Mouse (Mus musculus) neutrophil, adult 5-6 weeks (primary cell): ENCODE measurements at regions not wholly inside any gene's neighbourhood (a gene's known extent, or its start where the extent isn't known, plus 50 kb on each side); places are given as distances from the start of the nearest gene placed in this dataset.

ENCODE experiments used
- ATAC-seq: fragments of 151-379, 151-347 bp; 2 replicates; pipeline ENCODE4 v1.8.0; 2017; ENCODE audit warnings: mild to moderate bottlenecking, moderate TSS enrichment; ENCODE audit not compliant: insufficient number of reproducible peaks, poor library complexity, low FRiP score, severe bottlenecking; ENCODE audit errors: extremely low read depth

GRCm38 (mm10) chr10:125693505-125693904 lies 272.5 kb upstream of the Lrig3 start:
- ATAC-seq: no peak

DNA sequence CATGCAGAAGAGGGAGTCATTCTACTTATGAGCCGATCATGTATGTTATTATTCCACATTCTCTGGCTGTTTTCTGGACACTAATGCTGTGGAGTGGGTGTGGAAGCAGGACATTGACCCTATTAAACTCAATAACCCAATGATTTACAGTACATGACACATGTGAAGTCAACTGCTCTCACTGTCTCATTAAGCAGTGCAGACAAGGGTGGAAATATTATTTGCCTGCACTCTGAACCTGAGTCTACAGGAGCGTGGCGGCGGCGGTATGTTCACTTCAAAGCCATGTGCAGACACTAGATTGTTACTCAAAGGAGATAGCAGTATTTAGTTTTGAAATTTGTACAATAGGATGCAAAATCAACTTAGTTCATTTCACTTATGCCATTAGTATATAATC lies 269.8 kb upstream of the Lrig3 start:
- no peak for ATAC-seq

GRCm38 (mm10) chr10:125725077-125725680 lies 240.8 kb upstream of the Lrig3 start:
- ATAC-seq: peak; percentile 48; the same call in 1 of the 2 replicates

DNA sequence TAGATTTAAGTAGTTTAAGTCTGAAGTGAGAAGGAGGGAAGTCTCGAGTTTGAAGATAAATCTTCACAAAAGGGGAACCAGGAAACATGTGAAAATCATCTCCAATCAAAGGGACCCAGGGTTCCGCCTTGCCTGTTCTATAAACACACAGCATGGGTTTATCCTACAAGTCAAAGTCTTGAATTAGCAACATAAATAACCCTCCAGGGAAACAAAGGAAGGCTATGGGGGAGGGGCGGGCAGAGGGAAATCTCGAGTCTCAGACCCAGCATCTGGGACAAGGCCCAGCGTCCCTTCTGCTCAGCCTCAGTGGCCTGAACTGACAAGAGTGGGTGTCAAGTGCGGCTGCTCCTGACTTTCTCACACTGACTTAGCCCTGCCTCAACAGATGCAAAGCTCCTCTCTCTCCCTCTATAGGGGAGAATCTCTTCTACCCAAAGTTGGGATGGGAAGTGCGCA lies 240.3 kb upstream of the Lrig3 start:
- no peak for ATAC-seq

- no peak for ATAC-seq
These were observed 239.4 kb upstream of the Lrig3 start for GRCm38 (mm10) chr10:125726546-125726945.

GRCm38 (mm10) chr10:125735744-125736494 lies 230.0 kb upstream of the Lrig3 start:
- 0 out of 2 replicates have a peak, but pooled peaks have one; percentile 26 for ATAC-seq

DNA sequence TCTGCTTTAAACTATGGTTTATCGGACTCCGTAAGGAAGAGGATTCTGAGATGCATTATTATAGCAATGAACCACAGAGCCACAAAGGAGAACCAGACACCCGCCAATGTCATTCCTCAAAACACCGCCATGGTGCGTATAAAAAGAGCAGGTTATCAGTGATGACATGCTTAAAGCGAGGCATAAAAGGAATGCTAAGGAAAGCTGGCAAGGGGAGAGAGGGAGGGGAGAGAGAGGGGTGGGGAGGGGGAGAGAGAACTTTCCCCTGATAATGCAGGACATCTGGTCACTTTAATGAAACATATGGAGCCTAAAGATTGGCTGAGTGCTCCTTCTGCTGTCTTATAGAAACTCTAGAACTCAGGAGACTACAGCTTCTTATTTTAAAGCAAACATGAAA lies 222.8 kb upstream of the Lrig3 start:
- no peak for ATAC-seq

- ATAC-seq: 0 out of 2 replicates have a peak, but pooled peaks have one; percentile 13
These were observed 216.9 kb upstream of the Lrig3 start for GRCm38 (mm10) chr10:125749031-125749585.

DNA sequence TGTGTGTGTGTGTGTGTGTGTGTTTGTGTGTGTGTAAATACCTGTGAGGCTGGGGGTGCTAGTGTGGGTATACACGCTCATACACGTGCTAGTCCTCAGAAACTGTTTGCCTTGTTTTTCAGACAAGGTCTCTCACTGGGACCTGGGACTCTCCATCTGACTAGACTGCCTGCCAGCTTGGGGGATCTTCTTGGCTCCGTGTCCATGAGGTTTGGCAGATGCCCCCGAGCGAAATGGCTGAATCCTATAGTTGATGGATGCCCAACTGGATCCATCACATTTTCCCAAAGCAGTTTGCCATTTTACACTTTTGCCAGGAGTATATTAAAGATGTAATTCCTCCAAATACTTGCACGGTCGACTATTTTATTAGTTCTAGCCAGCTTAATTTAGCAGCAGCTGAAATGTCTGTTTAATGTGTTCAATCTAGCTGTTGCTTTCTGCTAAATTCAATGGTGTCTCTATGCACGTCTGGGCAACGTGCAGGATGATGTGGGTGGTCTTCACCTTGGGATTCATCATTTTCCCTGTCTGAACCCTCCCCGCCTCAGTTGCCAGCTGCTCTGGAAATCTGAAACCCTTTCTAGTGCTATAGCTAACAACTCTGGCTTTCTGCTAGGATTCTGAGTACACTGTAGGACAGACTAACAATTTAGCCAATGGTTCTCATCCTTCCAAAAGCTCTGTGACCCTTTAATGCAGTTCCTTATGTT lies 213.3 kb upstream of the Lrig3 start:
- no peak for ATAC-seq

DNA sequence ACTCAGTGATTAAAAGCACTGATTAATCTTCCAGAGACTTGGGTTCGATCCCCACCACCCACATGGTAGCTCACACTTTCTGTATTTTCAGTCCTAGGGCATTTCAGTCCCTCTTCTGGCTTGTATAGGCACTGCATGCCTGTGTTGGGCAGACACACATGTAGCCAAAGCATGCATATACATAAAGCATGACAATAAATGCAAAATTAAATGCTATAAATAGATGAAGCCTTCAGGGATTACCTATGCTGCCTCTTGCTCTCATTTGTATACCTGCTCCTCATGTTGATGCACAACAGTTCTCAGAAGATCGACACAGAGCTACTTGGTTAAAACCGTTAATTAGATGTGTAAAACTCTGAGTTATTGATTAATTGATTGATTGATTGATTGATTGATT lies 206.8 kb upstream of the Lrig3 start:
- no peak for ATAC-seq

DNA sequence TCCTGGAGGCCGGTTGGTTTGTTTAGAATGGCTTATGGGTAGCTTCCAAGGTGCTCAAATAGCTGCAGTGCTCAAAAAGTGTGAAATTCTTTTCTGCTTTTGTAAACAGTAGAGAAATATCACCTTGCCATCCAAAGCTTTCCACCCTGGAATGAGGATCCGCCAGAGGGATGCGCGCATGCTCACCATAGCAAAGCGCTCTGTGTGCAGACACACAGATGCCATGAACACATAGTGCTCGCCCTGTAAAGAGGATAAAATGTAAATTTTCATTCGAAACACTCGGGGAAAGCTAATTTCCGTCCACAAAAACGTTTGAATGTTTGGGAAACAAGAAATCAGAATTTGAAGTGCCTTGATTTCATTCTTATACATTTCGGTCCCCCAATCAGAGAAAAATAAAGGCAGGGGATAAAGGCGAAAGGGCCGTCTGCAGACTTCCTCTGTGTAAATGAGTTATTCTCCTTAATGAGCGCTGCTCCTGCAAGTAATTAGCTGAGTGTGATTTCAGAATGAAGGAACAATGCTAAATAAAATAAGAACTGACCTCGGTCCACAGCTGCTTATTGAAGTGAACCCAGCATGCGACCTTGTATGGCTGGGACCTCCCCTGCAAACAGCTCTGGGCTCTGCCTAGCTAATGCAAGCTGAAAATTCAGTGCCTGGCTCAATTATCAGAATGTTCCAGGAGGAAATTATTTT lies 203.4 kb upstream of the Lrig3 start:
- no peak for ATAC-seq

DNA sequence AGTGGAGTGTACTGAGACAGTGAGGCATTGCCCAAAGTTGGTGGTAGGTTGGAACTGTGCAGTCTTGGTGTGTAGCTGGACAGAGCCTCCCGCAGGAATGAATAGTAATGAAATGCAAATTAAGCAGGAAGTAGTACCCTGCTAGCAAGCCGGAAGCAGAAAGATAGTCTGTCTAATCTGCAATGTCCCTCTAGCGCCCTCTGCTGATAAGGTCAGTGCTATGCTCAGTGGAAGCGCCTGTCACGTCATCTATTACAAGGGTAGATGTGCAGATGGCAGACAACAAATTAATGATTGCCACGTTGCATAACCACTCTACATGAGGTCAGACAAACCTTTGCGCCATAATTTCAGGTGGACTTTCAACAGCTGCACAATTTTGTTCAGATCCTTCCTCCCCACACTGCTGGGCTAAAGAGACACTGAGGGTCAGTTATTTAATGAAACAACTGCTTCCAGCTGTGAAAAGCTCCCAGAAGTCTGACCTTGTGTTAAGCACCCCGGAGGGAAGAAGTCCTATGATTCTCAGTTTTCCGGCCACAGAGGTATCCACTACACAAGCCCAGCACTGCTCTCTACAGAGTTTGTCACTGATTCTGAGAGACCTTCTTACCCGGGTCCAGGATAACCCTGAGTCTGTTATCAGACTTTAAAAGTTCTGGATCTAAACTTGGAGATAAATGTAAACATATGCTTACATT lies 201.4 kb upstream of the Lrig3 start:
- no peak for ATAC-seq

- ATAC-seq: no peak
These were observed 200.7 kb upstream of the Lrig3 start for GRCm38 (mm10) chr10:125765103-125765820.

DNA sequence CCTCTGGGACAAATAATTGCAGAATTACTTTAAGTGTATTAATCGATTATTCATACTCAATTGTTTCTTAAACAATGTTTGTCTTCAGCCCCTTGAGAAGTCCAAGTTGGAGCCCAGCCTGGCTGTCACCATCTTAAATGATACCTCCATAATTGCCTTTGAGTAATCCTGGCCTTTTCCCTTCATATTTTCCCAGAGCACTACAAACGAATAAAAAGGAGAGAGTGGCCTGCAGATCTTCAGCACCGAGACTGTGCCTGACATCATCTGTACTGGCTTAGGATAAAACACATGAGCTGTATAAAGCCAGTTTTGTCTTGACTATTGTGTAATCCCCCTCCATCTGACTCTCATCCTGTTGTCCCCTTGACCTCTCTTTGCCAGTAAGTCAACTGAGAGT lies 197.7 kb upstream of the Lrig3 start:
- no peak for ATAC-seq

DNA sequence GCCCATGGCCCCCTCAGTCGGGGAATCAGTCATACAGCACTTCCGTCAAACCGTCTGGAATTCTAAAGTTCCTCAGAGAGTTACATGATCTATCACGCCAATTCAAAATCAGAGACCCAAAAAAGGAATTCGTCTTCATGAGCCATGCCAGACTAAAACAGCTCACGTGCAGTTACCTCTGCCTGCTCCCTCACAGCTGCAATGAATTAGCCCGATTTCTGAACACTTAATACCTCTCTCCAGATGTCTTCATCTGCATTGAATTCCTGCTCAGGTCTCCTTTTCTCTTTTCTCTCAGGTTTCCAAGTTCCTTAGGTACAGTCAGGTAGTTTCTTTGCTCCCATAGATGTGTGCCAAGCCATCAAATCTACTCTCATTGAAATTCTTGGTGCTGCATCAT lies 192.4 kb upstream of the Lrig3 start:
- ATAC-seq: no peak

DNA sequence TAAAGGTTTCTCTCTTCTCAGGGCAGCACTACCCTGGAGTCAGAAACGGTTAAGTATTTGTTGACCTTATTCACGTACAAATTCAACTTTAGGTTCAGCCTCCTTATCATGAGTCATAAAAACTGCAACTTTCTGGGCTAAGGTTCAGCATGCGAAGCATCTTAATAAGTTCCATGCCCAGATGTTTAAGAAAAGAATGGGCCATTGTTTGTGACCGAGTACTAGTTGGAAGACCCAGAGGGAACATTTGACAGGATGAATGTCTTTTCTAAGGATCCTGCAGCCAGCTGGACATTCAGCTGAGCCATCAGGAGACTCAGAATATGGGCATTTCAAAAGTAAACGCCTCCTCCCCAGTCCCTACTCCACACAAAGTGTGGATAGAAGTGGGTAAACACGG lies 183.5 kb upstream of the Lrig3 start:
- ATAC-seq: no peak

DNA sequence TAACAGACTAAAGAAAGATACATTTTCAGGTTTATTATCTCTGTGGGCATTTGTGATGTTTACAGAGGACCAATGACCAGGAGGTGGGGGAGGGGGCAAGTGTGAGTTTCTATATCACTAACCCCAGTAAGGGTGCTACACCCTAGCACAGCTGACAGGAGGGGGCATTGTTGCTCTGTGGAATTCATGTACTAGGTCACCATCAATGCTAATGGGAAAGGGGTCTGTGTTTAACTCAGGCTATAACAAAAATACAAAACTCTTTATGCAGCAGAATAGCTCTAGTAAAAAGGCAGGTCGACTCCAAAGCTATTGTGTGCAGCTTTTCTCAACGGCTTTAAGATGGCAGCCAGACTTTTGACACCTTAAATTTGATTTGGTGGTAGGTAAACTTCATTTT lies 181.1 kb upstream of the Lrig3 start:
- ATAC-seq: no peak
